In genomic region chr9:123924035-123924434, GRCm38 (mm10) we compare ENCODE assay signal across 8 mouse cellular contexts. TPM values are rescaled to one million over a fixed set of nuclear protein-coding genes. Genes with fewer than 3 reads are reported as not detected.
A peak's percentile ranks its signal among the peaks of the same experiment; 100 is the strongest.
DNase-seq lines count a peak whose midpoint lies in the region; ATAC-seq lines count a peak whose summit lies in the region.
"Not testable (repeated sequence)": the region's sequence is repeated elsewhere in the genome, so short reads cannot be mapped to it uniquely, and the experiment has no call there.

No protein-coding gene starts in this region.

- not testable (repeated sequence) for H3K27me3 ChIP-seq in megakaryocyte, embryonic 14.5 days (replicated peaks)

- H3K4me1 ChIP-seq in megakaryocyte, embryonic 14.5 days: peaks cover 50% of the 10 kb centered on the region

- not testable (repeated sequence) for H3K36me3 ChIP-seq in megakaryocyte, embryonic 14.5 days (replicated peaks; ENCODE audit: low read length)

- H3K4me3 ChIP-seq in megakaryocyte, embryonic 14.5 days (replicated peaks): peak overlapping the region; percentile 96

- intact Hi-C loops in left cerebral cortex, postnatal 14 days (cut with DNase I): not testable (repeated sequence)

- peak; percentile 33 for ATAC-seq in inflammation-experienced regulatory T-cells, adult 6 months

- not testable (repeated sequence) for H3K9me3 ChIP-seq in megakaryocyte, embryonic 14.5 days

- DNase-seq in adrenal gland, adult 8-10 months: peak; percentile 63
- peak; percentile 54 for DNase-seq in embryo, embryonic 11.5 days (ENCODE audit: low read depth, low spot score)
- DNase-seq in gastrocnemius, postnatal 25 days: peak; percentile 56
- DNase-seq in left cerebral cortex, postnatal 14 days (ENCODE audit: low spot score in 2 of 2): peak; percentile 77 to 85
- peak; percentile 75 for DNase-seq in right cerebral cortex, adult 18-20 months
- DNase-seq in urinary bladder, postnatal 10 days (ENCODE audit: low spot score): peak; percentile 36

RNA-seq across cellular contexts. Expression of gene Ccr1, which starts 44.5 kb away (rescaled TPM):
- 1 to 10 TPM; 1.2 to 3.0 (median 3.0) TPM for total RNA-seq in adrenal gland, adult 8-10 months (2022)
- total RNA-seq in gastrocnemius, postnatal 25 days (2021): under 1 TPM; 0.20 to 0.27 TPM
- polyA plus RNA-seq in inflammation-experienced regulatory T-cells, adult 6 months (2017; shearing (Covaris generic)): 1 to 10 TPM in 2 of 3 experiments, under 1 TPM in 1; 0.20 to 3.1 (median 1.7) TPM
- 1 to 10 TPM in 1 of 2 experiments, under 1 TPM in 1; 0.93 to 1.2 TPM for total RNA-seq in left cerebral cortex, postnatal 14 days (2021)
- 0.30 TPM in 1 of 2 replicates, not detected in the other for polyA plus RNA-seq in megakaryocyte, embryonic 14.5 days (2012; ENCODE audit: insufficient read depth, low replicate concordance)

RNA-seq across cellular contexts. Expression of gene Ccr1l1, which starts 54.2 kb away (rescaled TPM):
- not detected for total RNA-seq in adrenal gland, adult 8-10 months (2022)
- total RNA-seq in gastrocnemius, postnatal 25 days (2021): not detected
- polyA plus RNA-seq in inflammation-experienced regulatory T-cells, adult 6 months (2017; shearing (Covaris generic)): not detected
- total RNA-seq in left cerebral cortex, postnatal 14 days (2021): not detected
- polyA plus RNA-seq in megakaryocyte, embryonic 14.5 days (2012; ENCODE audit: insufficient read depth, low replicate concordance): not detected in 2 replicates

Comparison
In these comparisons a context has a peak if more than half of its experiments do, and no peak if none do; other contexts are left out.
1. Peak in every context shown above with its lines: DNase-seq, ATAC-seq and H3K4me3 ChIP-seq.